In the genomic region with DNA sequence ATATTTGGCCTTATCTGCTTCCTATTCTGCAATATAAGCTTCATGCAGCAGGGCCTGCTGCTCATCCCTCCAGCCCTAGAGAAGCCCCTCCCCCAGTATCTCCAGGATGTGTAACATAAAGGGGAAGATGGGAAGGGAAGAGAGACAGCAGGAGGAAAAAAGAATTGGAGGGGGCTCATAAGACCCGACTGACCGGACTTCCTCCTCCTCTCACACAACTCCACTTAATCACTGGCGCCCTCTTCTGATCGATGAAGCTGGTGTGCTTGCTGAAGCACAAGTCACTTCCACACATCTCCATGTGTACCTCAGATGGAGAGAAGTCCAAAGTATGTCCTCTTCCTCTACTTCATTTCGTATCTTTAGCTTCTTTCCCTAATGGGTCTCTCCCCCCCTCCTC, we compare ENCODE assay signal across 9 mouse cellular contexts.
DNase-seq lines count a peak whose midpoint lies in the region; ATAC-seq lines count a peak whose summit lies in the region.
"Had no signal": no experiment of that assay in that cellular context is flagged by ENCODE, and none has a peak within 500 bp of the region (broad histone marks: within the 10 kb centered on the region; RNA-seq: fewer than 3 reads in every experiment).

No protein-coding gene starts in this region.

- H3K4me3 ChIP-seq in embryonic facial prominence, embryonic 14.5 days (ENCODE audit: low read depth, low read length), result no peak overlapping the region
- H3K4me3 ChIP-seq in limb, embryonic 11.5 days (ENCODE audit: low read depth, low read length), result no peak overlapping the region

- H3K36me3 ChIP-seq in embryonic facial prominence, embryonic 14.5 days (ENCODE audit: control insufficient read depth, insufficient read depth, low read length), result no peaks in the 10 kb centered on the region
- H3K36me3 ChIP-seq in limb, embryonic 11.5 days (ENCODE audit: control insufficient read depth, insufficient read depth, low read length), result no peaks in the 10 kb centered on the region

- H3K9me3 ChIP-seq in embryonic facial prominence, embryonic 14.5 days (ENCODE audit: control insufficient read depth, low read length), result no peaks in the 10 kb centered on the region
- H3K9me3 ChIP-seq in limb, embryonic 11.5 days (ENCODE audit: control insufficient read depth, low read length), result no peaks in the 10 kb centered on the region

- H3K27ac ChIP-seq in embryonic facial prominence, embryonic 14.5 days (replicated peaks; ENCODE audit: low read depth, low read length), result no peak overlapping the region
- H3K27ac ChIP-seq in limb, embryonic 11.5 days (replicated peaks; ENCODE audit: low read depth, low read length), result no peak overlapping the region
- H3K27ac ChIP-seq: macrophage had no signal

- no peaks in the 10 kb centered on the region for H3K4me1 ChIP-seq in embryonic facial prominence, embryonic 14.5 days (ENCODE audit: control insufficient read depth, insufficient read depth, low read length)
- no peaks in the 10 kb centered on the region for H3K4me1 ChIP-seq in limb, embryonic 11.5 days (ENCODE audit: control insufficient read depth, insufficient read depth, low read length)

- ATAC-seq in frontal cortex, adult (ENCODE audit: low TSS enrichment), result peak; percentile 59; the same call in 1 of the 2 replicates
- no peak for ATAC-seq in embryonic facial prominence, embryonic 14.5 days (ENCODE audit: low read depth)
- no peak for ATAC-seq in limb, embryonic 11.5 days (ENCODE audit: insufficient number of reproducible peaks, low FRiP score, low TSS enrichment, low read depth)

- DNase-seq in frontal cortex, postnatal 25 days (ENCODE audit: low spot score in 2 of 2), result no peak
- DNase-seq in testis, postnatal 10 days (ENCODE audit: low spot score), result peak; percentile 51
- DNase-seq in testis, postnatal 14 days (ENCODE audit: low spot score), result no peak
- DNase-seq in embryonic facial prominence, embryonic 14.5 days (ENCODE audit: low spot score), result peak; percentile 69
- DNase-seq in limb, embryonic 11.5 days (ENCODE audit: low spot score), result peak; percentile 76
- DNase-seq in right cerebral cortex, postnatal 25 days, result peak; percentile 18
- no peak for DNase-seq in MN1 (ENCODE audit: low spot score)

- H3K9ac ChIP-seq in embryonic facial prominence, embryonic 14.5 days (ENCODE audit: low read depth, low read length), result no peak overlapping the region
- H3K9ac ChIP-seq in limb, embryonic 11.5 days (ENCODE audit: low read length), result no peak overlapping the region

- no peaks in the 10 kb centered on the region for H3K27me3 ChIP-seq in embryonic facial prominence, embryonic 14.5 days (replicated peaks; ENCODE audit: control insufficient read depth, insufficient read depth, low read length)
- no peaks in the 10 kb centered on the region for H3K27me3 ChIP-seq in limb, embryonic 11.5 days (ENCODE audit: control insufficient read depth, insufficient read depth, low read length)

- no peak overlapping the region for H3K4me2 ChIP-seq in embryonic facial prominence, embryonic 14.5 days (ENCODE audit: low read depth, low read length)
- H3K4me2 ChIP-seq in limb, embryonic 11.5 days (ENCODE audit: low read depth, severe bottlenecking), result no peak overlapping the region

- 3% methylated on average over 5 of the region's 5 CpGs for WGBS in embryonic facial prominence, embryonic 14.5 days
- WGBS in limb, embryonic 11.5 days, result 13% methylated on average over 5 of the region's 5 CpGs

Comparison
In these comparisons a context has a peak if more than half of its experiments do, and no peak if none do; other contexts are left out.
1. DNase-seq: peak in testis, postnatal 10 days (single experiment), embryonic facial prominence, embryonic 14.5 days (single experiment), limb, embryonic 11.5 days (single experiment) and right cerebral cortex, postnatal 25 days (single experiment); none in frontal cortex, postnatal 25 days (0 of 2), testis, postnatal 14 days (single experiment) and MN1 (single experiment).